Mouse (Mus musculus) cerebellum, postnatal 25 days (tissue): Measurements from ENCODE around the gene Fam3b.

Source experiments
- DNase-seq, 2 experiments: peaks; one replicate each; pipeline ENCODE4 v3.0.0; 2021; ENCODE audit warnings: mixed read lengths in 2 of 2

Gene Fam3b

DNA sequence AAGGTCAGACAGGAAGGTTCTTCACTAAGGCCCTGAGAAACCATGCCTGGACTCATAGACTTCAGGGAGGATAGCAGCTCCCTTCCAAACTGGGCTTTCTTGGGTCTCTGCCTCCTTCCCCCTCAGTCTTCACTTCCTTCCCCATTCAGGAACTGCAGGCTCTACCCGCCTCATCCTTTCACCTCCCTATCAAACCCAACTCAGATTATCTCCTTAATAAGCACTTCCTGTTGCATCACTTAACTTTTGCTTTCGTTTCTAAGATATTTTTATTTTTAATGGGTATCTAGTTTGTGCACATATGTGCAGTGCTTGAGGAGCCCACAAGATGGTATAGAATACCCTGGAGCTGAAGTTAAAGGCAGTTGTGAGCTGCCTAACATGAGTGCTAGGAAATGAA is 36.0 kb downstream of the Fam3b start:
- no peak for DNase-seq

DNA sequence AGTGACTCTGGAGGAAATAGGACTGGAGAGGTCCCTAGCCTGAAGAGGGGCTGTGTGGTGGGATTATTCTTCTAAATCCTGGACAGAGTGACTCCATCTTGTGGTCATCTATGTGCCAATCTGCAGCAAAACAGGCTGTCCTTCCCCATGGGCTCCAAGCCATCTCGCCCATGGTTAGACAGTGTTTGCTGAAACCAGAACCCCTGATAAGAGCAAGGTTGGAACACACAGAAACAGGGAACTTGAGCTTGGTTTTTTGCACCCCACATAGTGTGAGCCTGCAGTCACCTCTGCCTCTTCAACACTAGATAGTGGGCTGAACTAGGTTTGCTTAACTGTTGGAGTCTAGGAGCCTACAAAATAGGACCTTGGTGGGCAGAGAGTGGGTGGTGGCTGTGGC is 38.1 kb downstream of the Fam3b start:
- DNase-seq, result no peak

- no peak for DNase-seq
These were observed 39.0 kb downstream of the Fam3b start for GRCm38 (mm10) chr16:97475581-97475980.

GRCm38 (mm10) chr16:97474671-97475070 is 39.9 kb downstream of the Fam3b start:
- no peak for DNase-seq

GRCm38 (mm10) chr16:97467993-97468791 is 46.4 kb downstream of the Fam3b start:
- DNase-seq, result no peak

DNA sequence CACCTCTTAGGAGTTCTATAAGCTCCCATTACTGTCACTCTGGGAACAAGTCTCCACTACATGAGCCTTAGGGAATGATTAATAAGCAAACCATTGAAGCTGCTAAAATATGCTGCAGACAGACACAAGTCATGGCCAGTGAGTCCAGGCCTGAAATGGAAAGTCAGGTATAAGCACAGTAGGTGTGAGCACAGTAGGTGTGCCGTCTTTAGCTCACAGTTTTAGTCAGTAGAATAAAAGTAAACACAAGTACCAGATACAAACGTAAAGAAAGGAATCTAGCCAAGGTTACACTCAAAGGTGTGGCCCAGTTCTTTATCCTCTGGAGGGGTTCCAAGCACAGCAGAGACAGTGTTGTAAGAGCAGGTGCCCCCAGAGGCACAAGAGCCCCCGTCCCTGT is 47.1 kb downstream of the Fam3b start:
- DNase-seq, result no peak

GRCm38 (mm10) chr16:97466182-97466957 is 48.2 kb downstream of the Fam3b start:
- peak in 1 of 2 experiments; percentile 7 for DNase-seq

DNA sequence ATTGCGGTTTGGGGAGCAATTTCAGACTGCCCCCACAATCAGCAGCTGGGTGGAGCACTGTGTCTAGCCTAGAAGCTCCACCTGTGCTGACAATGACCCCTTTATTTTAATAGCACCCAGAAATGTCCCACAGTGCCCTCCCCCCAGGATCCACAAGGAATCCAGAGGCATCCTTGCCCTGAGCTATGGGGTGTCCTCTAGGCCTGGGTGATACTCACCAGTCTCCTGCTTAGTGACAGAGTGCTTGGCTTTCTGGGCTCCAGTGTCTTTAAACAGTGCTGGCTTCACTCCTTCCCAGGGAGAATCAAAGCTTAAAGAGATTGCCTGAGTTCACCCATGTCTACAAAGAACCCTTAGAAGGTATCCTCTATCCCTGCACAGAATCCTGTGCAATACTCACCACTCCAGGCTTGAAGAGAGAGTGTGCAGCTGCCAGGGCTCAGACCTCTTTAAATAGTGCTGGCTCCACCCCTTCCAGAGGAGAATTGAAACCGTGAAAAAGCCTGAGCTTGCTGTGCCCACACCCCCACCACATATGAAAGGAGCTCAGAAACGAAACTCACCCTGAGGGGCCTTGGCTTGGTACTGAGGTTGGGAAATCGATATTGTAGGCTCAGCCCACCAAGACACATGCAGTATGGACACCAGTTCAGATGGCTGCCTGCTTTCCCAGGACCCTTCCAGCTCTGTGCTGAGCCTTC is 52.0 kb downstream of the Fam3b start, which contains the start of gene Mx1:
Gene Mx1 (minus strand): TSS at position 427 of the 701 bp plus-strand sequence.
- DNase-seq, result no peak

DNA sequence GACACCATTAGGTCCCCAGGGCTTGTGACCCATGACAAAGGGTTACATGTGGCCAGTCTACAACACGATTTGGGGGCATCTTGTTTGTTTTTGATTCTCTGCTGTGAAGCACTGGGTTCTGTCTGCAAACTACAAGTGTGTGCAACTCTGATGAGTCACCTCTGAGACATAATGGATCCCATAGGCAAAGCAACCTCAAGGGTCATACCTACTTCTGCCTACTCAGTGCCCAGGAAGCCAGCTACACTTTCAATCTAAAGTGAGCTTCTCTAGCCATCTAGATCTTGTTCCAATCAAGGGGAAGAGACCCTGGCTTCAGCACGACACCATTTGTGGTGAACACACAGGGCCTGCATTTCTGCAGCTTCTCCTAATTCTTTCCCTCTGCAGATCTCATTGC is 53.3 kb downstream of the Fam3b start:
- DNase-seq, result no peak

DNA sequence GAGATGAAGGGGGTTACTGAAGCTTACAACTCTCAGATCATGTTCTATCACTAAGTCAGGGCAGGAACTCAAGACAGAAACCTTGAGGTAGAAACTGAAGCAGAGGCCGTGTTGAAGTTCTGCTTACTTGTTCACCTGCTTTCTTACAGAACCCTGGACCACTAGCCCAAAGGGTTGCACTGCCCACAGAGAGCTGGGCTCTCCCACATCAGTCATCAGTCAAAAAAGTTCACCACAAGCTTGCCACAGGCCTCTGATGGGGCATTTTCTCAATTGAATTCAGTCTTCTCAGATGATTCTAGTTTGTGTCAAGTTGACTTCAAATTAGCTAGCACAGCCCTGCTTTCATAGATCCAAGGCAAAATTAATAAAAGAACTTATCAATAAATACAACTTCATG is 54.8 kb downstream of the Fam3b start:
- no peak for DNase-seq

DNA sequence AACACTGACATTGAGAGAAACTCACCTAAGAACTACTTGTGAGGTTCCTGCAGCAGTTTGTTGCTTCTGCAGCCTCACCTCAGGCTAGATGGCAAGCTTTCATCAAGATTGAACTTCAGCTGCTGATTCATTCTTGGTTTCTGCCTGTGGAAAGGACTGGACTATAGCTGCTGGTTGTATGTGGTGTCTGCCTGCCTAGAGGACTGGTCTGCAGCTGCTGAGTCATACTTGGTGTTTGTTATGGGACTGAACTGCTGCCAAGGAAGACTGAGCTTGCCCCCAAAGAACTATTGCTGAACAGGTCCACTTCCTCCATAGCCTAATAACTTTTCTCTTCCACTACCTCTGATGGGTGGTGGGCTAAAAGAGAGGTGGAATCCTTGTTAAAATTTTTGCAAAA is 67.2 kb downstream of the Fam3b start:
- DNase-seq, result no peak

GRCm38 (mm10) chr16:97443670-97444263 is 70.8 kb downstream of the Fam3b start:
- peak; percentile 37 to 46 for DNase-seq

DNA sequence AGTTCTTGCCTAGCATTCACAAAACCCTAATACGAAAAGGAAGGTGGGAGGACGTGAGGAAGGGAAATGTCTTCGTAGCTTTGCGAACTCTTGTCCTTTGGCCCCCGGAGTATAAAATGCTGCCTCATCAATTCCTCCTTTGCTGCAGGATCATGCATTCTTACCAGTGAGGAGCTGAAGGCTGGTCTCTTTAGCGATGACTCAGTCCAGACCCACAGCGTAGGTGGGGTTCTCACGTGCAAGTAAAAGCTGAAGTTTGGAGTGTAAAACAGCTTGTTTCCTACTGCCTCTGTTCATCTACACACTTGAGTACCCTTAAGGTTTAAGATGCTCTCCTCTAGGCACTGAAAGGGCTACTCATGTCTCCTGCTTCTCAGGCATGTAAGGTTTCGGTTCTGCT is 72.6 kb downstream of the Fam3b start:
- DNase-seq, result no peak

- DNase-seq, result peak in 1 of 2 experiments; percentile 21
These were observed 76.4 kb downstream of the Fam3b start for GRCm38 (mm10) chr16:97438191-97438590.

GRCm38 (mm10) chr16:97437448-97438056 is 77.1 kb downstream of the Fam3b start:
- peak in 1 of 2 experiments; percentile 9 for DNase-seq

DNA sequence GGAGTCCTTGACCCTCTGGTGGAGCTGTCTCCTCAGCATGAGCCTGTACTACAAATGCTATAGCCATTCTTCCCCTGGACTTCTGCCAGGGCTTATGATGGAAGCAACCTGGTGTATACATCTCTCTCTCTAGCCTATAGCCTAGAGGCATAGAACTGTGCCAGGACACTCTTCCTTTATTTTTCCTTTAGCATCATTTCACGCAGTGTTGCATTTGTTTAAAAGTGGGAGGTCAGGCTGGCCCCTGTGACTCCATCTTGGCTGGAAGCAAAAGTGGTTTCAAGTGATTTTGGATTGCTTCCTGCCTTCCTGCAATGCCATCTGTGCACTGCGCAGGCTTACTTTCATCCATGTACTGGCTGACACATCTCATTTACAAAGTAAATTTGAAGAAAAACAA is 80.4 kb downstream of the Fam3b start:
- DNase-seq, result peak; percentile 51 to 62

- peak; percentile 51 to 69 for DNase-seq
These were observed 83.3 kb downstream of the Fam3b start for GRCm38 (mm10) chr16:97431328-97431727.

GRCm38 (mm10) chr16:97430091-97430490 is 84.5 kb downstream of the Fam3b start:
- DNase-seq, result no peak

DNA sequence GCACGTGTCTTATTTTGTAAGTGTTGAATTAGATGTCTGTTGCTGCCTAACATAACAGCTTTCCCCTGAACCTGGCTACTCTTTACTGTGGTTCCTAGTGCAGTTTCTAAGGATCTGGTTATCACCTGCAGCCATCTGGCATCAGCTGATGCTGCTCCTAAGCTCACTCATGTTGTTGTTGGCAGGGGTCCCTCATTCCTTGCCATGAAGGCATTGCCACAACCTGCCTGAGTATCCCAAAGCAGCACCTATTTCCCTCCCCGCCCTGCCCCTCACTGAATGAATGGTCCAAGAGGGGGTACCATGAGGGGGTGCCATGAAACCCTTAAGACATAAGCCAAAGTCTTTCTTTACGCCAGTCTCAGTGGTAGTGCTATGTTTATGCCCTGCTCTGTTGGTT is 86.6 kb downstream of the Fam3b start:
- peak in 1 of 2 experiments; percentile 33 for DNase-seq

DNA sequence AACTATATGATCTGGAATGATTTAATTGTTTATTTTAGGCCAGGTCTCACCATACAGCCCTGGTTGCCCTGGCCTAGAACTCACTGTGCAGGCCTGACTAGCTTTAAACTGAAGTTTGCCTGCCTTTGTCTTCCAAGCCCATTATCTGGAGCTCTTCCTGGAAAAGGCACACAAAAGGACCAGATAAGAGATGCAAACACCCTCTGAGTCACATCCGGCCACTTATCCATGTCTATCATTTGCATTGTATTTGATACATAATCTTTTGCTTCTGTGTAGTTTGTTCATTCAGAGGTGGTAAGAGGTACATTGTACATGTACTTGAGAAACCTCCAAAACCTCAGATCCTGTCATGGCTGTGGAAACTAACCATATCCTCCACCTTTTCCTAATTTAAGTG is 91.0 kb downstream of the Fam3b start:
- no peak for DNase-seq

- peak; percentile 41 to 62 for DNase-seq
These were observed 92.9 kb downstream of the Fam3b start for GRCm38 (mm10) chr16:97421671-97422070.
